Mouse (Mus musculus) heart, postnatal 36 days (tissue): ENCODE results near the gene Cwh43. TPM values are rescaled to one million over a fixed set of nuclear protein-coding genes. Genes with fewer than 3 reads are reported as not detected.
"Not testable (repeated sequence)": the region's sequence is repeated elsewhere in the genome, so short reads cannot be mapped to it uniquely, and the experiment has no call there.

Experiments used
- DNase-seq, 2 experiments: peaks; one replicate each; pipeline ENCODE4 v3.0.0; 2021 to 2022
- intact Hi-C: fragments of 180-260 bp; cut with DNase I; formaldehyde crosslinking; loops from one replicate; pipeline ENCODE4 v1.15.1; 2025
- total RNA-seq, 2 experiments: library from RNA; stranded (reverse); gene quantifications; 2 replicates each; pipeline ENCODE4 v1.2.3; 2021

Cwh43 gene
- total RNA-seq, 2 experiments from 2014 or later: not detected

- intact Hi-C loops: no loop called here
- no peak for DNase-seq
These were observed 62.9 kb downstream of the Cwh43 start for GRCm38 (mm10) chr5:73468462-73469433.

GRCm38 (mm10) chr5:73474412-73475405 is 68.8 kb downstream of the Cwh43 start:
- no peak for DNase-seq
- intact Hi-C loops: no loop called here

DNA sequence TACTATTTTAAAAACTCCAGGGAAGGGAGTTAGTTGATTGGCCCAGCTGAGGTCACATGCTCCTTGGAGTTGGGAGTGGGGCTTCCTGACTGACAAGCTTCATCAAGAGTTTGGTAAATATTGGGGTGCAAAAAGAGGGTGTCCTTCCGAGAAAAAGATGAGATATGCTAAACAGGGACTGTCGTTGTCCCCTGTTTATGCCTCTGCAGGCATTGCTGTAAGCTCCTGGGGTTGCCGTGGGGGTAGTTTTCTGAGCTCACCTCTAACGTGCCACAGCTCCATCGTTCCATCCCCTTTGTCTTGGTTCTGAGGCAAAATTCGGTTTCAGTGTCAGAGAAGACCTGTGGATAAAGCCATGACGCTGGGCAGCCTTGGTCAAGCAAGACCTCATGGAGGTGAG is 74.8 kb downstream of the Cwh43 start, which contains the start of gene Dcun1d4:
TSS of gene Dcun1d4 (plus strand) at position 301 of the 400 bp plus-strand sequence.
- DNase-seq: no peak
- intact Hi-C loops: no loop called here

DNA sequence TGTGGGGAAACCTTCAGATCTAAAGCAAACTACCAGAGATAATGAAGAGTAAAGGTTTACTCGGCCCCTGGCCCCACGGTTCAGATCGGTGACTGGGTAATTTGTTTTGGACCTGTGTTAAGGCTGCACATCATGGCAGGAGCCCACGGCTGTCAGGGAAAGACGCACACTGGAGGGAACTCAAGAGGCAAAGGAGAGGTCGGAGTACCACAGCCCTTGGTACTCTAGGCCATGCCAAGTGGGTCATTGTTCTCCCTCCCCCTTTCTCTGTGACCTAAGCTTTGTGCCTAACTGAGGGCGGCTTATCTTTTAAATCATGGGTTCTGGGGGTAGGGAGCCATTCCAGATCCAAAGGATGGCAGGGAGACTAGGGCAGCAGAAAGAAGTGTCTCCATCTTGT is 75.5 kb downstream of the Cwh43 start:
- intact Hi-C loops: no loop called here
- DNase-seq: no peak

GRCm38 (mm10) chr5:73482381-73482780 is 76.5 kb downstream of the Cwh43 start:
- DNase-seq, intact Hi-C loops: not testable (repeated sequence)

DNA sequence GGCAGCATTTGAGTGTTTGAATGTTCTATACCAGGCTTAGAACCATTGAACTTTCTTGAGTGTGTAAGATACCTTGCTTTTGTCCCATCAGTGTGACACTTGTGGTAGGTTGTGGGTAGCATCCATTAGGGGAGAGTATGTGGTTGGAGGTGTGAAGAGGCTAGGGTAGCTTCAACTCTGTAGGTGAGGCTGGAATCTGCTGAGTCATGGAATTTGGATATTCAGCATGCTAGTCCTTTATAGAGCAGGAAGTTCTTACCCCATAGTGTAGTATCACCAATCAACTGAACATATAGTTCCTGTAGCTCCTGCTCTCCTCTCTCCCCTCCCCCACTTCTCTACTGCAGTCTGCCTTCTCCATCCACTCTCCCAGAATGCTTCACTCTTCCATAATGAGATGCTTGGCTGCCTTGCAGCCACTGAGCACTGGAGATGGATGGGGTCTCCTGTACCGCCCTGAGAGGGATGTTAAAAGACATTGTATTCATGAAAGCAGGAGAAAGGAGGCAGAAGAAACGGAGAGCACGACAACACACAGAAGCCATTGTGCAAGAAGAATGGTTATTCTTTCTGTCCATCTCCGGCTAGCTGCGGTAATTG is 78.2 kb downstream of the Cwh43 start:
- DNase-seq: no peak
- intact Hi-C loops: no loop called here

DNA sequence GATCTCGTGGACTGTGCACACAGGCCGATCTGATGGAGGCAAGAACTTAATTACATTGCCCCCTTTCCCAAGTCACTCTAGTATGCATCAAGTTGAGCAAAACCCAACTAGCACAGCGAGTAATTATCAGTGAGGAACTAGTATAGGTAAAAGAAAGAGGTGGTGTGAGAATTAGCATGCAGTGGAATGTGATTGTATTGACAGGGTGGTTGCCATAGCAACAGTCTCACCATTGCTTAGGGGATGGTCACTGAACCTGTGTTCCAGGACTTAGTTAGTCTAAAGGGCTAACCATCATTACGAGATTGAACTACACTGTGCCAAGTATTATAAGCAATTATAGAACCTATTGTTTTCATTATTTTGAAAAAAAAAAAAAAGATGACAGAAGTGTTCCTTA is 80.6 kb downstream of the Cwh43 start:
- intact Hi-C loops: no loop called here
- no peak for DNase-seq

GRCm38 (mm10) chr5:73489915-73490314 is 84.0 kb downstream of the Cwh43 start:
- DNase-seq: peak in 1 of 2 experiments; percentile 10
- intact Hi-C loops: loop anchor here (5.0 to 10.0 kb wide), 4 partner anchors 47 to 575 kb away; partner anchors contain the start of genes Ociad1, Sgcb and Usp46

GRCm38 (mm10) chr5:73490596-73491073 is 84.8 kb downstream of the Cwh43 start:
- peak; percentile 97 to 98 for DNase-seq
- intact Hi-C loops: loop anchor here (5.0 to 10.0 kb wide), 4 partner anchors 47 to 574 kb away; partner anchors contain the start of genes Ociad1, Sgcb and Usp46

- no peak for DNase-seq
- intact Hi-C loops: loop anchor here (5.0 to 10.0 kb wide), 4 partner anchors 46 to 574 kb away; partner anchors contain the start of genes Ociad1, Sgcb and Usp46
These were observed 85.4 kb downstream of the Cwh43 start for GRCm38 (mm10) chr5:73491074-73491836.

GRCm38 (mm10) chr5:73491837-73492720 is 86.2 kb downstream of the Cwh43 start:
- peak; percentile 84 to 85 for DNase-seq
- intact Hi-C loops: loop anchor here (5.0 to 10.0 kb wide), 4 partner anchors 45 to 573 kb away; partner anchors contain the start of genes Ociad1, Sgcb and Usp46

DNA sequence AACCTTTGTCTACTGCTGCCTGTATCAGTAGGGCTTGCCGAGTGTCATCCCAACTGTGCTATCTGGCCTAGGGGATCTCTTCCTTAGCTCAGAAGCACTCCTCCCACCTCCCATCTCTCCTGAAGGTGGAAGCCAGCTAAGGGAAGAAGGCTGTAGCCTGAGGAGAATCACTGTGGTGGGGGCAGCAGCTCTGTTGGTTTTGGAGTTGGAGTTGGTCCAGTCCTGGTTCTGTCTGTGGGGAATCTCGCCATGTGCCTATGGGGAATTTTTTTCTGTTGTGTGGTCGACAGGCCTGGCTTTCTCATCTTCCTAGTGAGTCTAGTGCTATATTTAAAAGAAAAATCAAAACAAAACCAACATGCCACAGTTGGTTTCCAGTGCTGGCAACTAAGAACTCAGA is 91.5 kb downstream of the Cwh43 start:
- no peak for DNase-seq
- intact Hi-C loops: loop anchor here (10.0 kb wide), 2 partner anchors 203 to 567 kb away; partner anchors contain the start of genes Ociad1 and Usp46

GRCm38 (mm10) chr5:73498559-73498958 is 92.7 kb downstream of the Cwh43 start:
- no peak for DNase-seq
- intact Hi-C loops: loop anchor here (10.0 kb wide), 2 partner anchors 204 to 566 kb away; partner anchors contain the start of genes Ociad1 and Usp46

- intact Hi-C loops: no loop called here
These were observed 95.1 kb downstream of the Cwh43 start for GRCm38 (mm10) chr5:73500867-73501440.

GRCm38 (mm10) chr5:73502422-73502821 is 96.5 kb downstream of the Cwh43 start:
- intact Hi-C loops: no loop called here
- no peak for DNase-seq

More at GRCm38 (mm10) chr5:73500867-73501440, 95.1 kb downstream of the Cwh43 start:
- DNase-seq: no peak
